Mouse (Mus musculus) brain, embryonic 14.5 days (tissue): ENCODE results near the gene Slc45a3.

Experiments used
- CTCF ChIP-seq: fragments of 200-500 bp; IDR thresholded peaks from 2 replicates; pipeline ENCODE4 v1.5.1; 2012; ENCODE audit warnings: inconsistent platforms, mild to moderate bottlenecking, moderate library complexity, borderline replicate concordance; ENCODE audit not compliant: insufficient read depth, insufficient read length; ENCODE audit errors: extremely low read depth
- POLR2A ChIP-seq: fragments of 200-500 bp; IDR thresholded peaks from 2 replicates; pipeline ENCODE4 v1.6.1; 2012; ENCODE audit warnings: mild to moderate bottlenecking, inconsistent platforms, borderline replicate concordance; ENCODE audit not compliant: poor library complexity, insufficient read depth, insufficient read length, severe bottlenecking; ENCODE audit errors: extremely low read depth

DNA sequence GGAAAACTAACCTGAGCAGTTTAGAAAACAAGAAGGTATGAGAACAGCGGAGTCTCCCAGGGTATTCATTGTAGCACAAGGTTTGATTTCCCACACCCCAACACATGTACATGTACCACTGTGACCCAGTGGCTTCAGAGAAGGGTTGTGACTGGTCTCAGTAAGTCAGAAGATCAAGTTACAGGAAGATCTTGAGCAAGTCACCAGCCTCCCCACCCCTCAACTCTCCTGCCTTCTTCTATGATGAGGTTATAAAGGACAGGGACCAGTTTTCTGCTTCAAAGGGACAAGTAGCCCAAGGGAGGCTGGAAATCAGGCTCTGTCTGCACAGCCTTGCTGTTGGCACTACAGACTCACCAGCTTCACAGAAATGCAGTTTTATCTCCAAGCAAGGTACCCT, 21.3 kb upstream of the Slc45a3 start:
- TF ChIP-seq CTCF = no peak
- no peak for TF ChIP-seq POLR2A
